Mouse (Mus musculus): Measurements from ENCODE around the gene Hnrnpu. TPM values are rescaled to one million over a fixed set of nuclear protein-coding genes. Genes with fewer than 3 reads are reported as not detected.
A peak's percentile ranks its signal among the peaks of the same experiment; 100 is the strongest.
"Not testable (repeated sequence)": the region's sequence is repeated elsewhere in the genome, so short reads cannot be mapped to it uniquely, and the experiment has no call there.

Hnrnpu gene
- polyA plus RNA-seq, 1 experiment from 2014 or later: 437 TPM

DNA sequence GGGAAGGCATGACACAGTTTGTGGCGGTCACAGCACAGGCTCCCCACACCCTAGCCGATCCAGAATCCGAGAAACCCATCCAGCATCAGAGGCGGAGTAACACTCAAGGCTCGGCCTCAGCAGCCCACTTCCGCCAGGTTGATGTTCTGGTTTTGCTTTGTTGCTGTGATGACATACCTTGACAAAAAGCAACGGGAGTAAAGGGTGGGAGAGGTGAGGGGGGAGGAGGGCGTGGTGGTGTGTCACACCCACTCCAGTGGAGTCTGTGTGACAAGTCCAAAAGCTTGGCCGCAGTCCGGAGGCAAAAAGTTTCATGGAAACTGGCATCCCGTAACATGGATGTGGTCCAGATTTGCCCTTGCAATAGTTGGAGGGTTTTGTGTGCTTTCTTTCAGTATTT is 22.7 kb upstream of the Hnrnpu start:
- Histone ChIP-seq H3K9me3 (no peaks in the 10 kb centered on the region), H3K36me3 (replicated peaks) (no peaks in the 10 kb centered on the region), H3K27me3 (ENCODE audit: poor library complexity, severe bottlenecking) (no peaks in the 10 kb centered on the region), H3K4me1 (no peaks in the 10 kb centered on the region), H3K4me3 (no peak overlapping the region), H3K27ac (no peak overlapping the region)
- WGBS: 85% methylated on average over 11 of the region's 11 CpGs
- no peak for DNase-seq (ENCODE audit: extremely low spot score, low spot score)

DNA sequence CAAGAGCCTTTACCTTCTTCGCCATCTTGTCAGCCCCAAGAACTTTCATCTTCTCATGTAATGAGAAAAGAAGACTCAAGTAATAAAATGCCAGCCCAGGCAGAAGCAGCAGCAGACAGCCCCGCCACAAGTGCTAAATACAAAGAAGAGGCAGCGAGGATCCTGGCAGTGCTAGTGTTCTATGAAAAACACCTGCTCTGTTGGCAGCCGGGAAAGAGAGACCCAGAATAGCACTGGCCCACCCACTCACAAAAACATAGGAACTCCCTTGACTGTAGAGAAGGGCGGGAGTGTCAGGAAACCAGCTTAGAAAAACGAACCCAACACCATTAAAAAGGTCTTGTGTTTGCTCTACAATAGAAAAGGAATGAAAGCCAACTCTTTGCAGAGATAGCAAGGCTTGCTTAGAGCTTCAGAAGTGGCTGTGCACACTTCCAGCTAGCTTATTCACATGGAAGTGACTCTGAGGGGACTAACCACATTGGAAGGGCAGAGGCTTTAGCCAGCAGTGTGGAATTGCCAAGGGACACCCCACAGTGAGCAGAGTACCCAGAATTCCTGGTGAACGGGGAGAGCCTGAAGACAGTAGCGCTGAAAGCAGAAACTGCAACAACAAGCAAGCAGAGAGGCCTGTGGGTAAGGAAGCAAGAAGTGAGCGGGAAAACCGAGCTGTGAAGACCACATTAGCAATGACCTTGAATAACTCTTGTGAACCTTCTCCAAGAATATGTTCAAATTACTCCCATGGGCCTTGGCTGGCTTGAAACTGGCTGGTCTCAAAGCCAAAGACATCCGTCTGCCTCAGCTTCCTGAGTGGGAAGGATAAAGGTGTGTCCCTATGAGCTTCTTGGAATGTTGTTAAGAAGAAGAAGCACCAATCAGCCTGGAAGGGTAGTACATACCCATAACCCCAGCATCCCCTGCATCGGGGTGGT is 20.4 kb upstream of the Hnrnpu start:
- no peak for DNase-seq (ENCODE audit: extremely low spot score, low spot score)
- no peaks in the 10 kb centered on the region for H3K9me3 ChIP-seq
- no peaks in the 10 kb centered on the region for H3K4me1 ChIP-seq
- H3K27me3 ChIP-seq (ENCODE audit: poor library complexity, severe bottlenecking): no peaks in the 10 kb centered on the region
- no peak overlapping the region for H3K27ac ChIP-seq
- H3K36me3 ChIP-seq (replicated peaks): no peaks in the 10 kb centered on the region
- no peak overlapping the region for H3K4me3 ChIP-seq
- 76% methylated on average over 12 of the region's 12 CpGs for WGBS

DNA sequence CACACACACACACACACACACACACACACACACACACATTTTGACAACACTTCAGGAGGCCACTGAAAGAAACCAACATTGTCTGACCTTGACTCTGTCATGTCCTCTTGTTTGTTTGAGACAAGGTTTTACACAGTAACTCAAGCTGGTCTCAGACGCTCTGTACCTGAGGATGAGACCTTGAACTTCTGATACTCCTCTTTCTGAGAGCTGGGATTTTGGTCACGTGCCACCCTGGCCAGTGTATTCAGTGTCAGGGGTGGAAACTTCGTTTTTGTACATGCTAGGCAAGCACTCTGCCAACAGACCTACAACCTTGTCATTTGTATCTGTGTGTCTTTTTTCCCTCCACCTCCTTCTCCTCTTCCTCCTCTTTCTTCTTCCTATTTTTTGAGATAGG is 17.0 kb upstream of the Hnrnpu start:
- DNase-seq (ENCODE audit: extremely low spot score, low spot score): no peak
- Histone ChIP-seq H3K27me3 (ENCODE audit: poor library complexity, severe bottlenecking) (no peaks in the 10 kb centered on the region), H3K4me1 (no peaks in the 10 kb centered on the region), H3K27ac (no peak overlapping the region), H3K9me3 (no peaks in the 10 kb centered on the region), H3K36me3 (replicated peaks) (no peaks in the 10 kb centered on the region), H3K4me3 (no peak overlapping the region)
- 71% methylated on average over 3 of the region's 3 CpGs for WGBS

DNA sequence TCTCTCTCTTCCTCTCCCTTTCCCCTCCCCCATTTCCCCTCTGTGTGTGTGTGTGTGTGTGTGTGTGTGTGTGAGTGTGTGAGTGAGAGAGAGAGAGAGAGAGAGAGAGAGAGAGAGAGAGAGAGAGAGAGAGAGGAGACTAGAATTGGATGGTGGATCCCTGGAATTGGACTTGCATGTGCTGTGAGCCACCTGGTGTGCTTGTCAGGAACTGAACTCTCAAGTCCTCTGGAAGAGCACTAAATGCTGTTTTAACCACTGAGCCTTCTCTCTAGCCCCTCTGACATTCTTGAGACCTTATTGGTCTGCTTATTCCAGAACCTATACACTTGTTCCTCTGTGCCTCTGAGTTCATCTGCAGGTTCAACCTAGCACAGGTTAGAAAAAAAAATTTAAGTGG is 14.0 kb upstream of the Hnrnpu start:
- no peaks in the 10 kb centered on the region for H3K9me3 ChIP-seq
- H3K27ac ChIP-seq: no peak overlapping the region
- no peaks in the 10 kb centered on the region for H3K36me3 ChIP-seq (replicated peaks)
- H3K4me1 ChIP-seq: no peaks in the 10 kb centered on the region
- no peaks in the 10 kb centered on the region for H3K27me3 ChIP-seq (ENCODE audit: poor library complexity, severe bottlenecking)
- no peak for DNase-seq (ENCODE audit: extremely low spot score, low spot score)
- no peak overlapping the region for H3K4me3 ChIP-seq

DNA sequence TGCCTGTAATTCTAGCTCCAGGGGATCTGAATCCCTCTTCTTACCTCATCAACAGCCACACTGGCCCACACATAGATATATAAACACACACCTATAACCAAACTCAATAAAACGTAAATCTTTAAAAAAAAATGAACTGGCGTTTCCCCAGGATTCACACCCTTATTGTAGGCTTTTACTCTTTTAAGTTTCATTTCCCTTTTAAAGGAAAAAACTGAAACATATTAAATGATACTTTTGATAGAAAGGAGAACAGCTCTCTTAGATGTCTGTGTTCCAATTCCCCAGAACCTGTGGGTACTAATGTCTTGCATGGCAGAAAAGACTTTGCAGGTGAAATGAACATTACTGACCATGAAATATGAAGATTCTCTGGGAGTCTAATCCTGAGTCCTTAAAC is 13.2 kb upstream of the Hnrnpu start:
- no peak overlapping the region for H3K4me3 ChIP-seq
- H3K27me3 ChIP-seq (ENCODE audit: poor library complexity, severe bottlenecking): no peaks in the 10 kb centered on the region
- no peaks in the 10 kb centered on the region for H3K36me3 ChIP-seq (replicated peaks)
- H3K9me3 ChIP-seq: no peaks in the 10 kb centered on the region
- H3K27ac ChIP-seq: no peak overlapping the region
- WGBS: 94% methylated on average over 2 of the region's 2 CpGs
- no peaks in the 10 kb centered on the region for H3K4me1 ChIP-seq
- no peak for DNase-seq (ENCODE audit: extremely low spot score, low spot score)

DNA sequence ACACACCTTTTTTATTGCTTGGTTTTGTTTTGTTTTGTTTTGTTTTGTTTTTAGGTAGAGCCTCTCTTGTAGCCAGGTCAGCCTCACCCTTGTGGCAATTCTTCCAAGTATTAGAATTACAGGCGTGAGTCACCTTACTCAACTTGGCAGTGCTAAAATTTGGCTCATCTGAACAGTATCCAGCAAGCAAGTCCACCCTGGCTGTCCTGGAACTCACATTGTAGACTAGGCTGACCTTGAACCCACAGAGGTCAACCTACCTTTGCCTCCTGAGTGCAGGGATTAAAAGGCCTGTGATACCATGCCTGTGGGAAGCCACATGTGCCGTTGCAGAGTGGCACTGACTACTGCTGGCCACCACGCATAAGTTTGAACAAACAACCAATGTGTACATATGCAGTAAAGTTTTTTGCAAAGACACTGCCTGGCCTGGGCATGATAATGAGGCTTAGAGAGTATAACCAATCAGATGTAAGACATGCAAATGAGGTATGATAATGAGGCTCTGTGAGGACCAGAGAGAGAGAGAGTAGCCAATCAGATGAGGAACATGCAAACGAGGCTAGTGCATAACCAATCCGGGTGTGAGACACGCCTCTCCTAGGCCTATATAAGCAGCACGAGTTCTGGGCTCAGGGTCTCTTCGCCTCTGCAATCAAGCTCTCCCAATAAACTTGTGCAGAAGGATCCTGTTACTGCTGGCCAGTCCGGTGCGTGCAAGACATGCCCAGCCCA is 6.6 kb upstream of the Hnrnpu start:
- H3K4me1 ChIP-seq; H3K27ac ChIP-seq; DNase-seq (ENCODE audit: extremely low spot score, low spot score); H3K4me3 ChIP-seq; H3K27me3 ChIP-seq (ENCODE audit: poor library complexity, severe bottlenecking); H3K36me3 ChIP-seq (replicated peaks); H3K9me3 ChIP-seq: not testable (repeated sequence)
- 93% methylated on average over 10 of the region's 10 CpGs for WGBS

DNA sequence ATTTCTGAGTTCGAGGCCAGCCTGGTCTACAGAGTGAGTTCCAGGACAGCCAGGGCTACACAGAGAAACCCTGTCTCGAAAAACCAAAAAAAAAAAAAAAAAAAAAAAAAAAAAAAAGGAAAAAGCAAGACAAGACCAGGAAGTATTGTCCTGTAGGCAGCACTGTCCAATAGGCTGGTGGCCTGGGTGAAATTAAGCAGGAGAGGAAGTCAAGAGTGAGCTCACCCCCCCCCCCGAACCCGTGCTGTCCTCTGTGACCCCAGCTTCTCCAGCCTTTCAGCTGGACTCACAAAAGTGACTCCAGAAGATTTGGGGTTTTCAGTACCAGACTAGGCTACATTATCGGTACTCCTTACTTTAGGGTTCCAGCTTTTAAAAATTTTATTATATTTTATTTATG is 5.0 kb upstream of the Hnrnpu start:
- no peak for DNase-seq (ENCODE audit: extremely low spot score, low spot score)
- Histone ChIP-seq H3K27me3 (ENCODE audit: poor library complexity, severe bottlenecking) (no peaks in the 10 kb centered on the region), H3K9me3 (no peaks in the 10 kb centered on the region; the same call in 1 of the 2 replicates), H3K4me3 (no peak overlapping the region), H3K27ac (no peak overlapping the region), H3K36me3 (replicated peaks) (no peaks in the 10 kb centered on the region), H3K4me1 (peaks cover 11% of the 10 kb centered on the region)
- 73% methylated on average over 5 of the region's 5 CpGs for WGBS

DNA sequence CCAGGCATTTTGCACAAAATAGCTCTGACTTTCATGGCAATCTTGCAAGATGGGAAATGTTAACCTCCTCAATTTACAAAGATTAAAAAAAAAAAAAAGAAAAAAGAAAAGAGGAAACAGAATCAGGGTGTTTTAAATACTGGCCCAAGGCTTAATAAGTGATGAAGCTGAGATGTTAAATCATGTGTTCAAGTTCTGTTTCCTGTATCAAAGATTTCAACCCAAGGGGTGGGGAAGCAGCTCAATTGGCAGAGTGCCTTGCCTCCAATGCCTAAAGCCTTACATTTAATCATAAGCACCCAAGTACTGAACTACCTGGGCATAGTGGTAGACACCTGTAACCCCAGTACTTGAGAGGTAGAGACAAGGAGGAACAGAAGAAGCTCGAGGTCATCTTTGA is 4.5 kb upstream of the Hnrnpu start:
- no peak for DNase-seq (ENCODE audit: extremely low spot score, low spot score)
- 65% methylated on average over 1 of the region's 1 CpGs for WGBS
- Histone ChIP-seq H3K9me3 (no peaks in the 10 kb centered on the region; the same call in 1 of the 2 replicates), H3K27ac (no peak overlapping the region), H3K27me3 (ENCODE audit: poor library complexity, severe bottlenecking) (no peaks in the 10 kb centered on the region), H3K4me1 (peaks cover 11% of the 10 kb centered on the region), H3K4me3 (no peak overlapping the region), H3K36me3 (replicated peaks) (no peaks in the 10 kb centered on the region)

DNA sequence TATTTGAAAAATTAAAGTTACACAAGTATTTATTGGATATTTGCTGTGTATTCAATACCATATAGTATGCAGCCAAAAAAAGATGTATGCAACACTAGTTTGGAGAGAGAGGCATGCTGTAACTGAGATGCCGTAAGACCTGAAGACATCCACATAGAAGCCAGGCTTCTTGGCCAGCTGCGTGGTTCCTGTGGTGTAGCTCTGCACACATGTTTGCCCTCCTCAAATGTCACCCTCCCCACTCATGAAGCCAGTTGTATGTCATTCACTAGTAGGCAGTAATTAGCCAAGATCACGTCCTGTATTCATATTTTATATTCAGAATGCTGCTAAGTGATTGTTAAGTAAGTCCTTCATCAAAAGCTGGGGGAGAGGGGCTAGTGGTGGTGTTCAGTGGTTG is 3.8 kb upstream of the Hnrnpu start:
- 0 out of 2 replicates have a peak, but pooled peaks cover 3% of the 10 kb centered on the region for H3K36me3 ChIP-seq (replicated peaks)
- WGBS: 94% methylated on average over 3 of the region's 3 CpGs
- H3K9me3 ChIP-seq: no peaks in the 10 kb centered on the region; the same call in 1 of the 2 replicates
- DNase-seq (ENCODE audit: extremely low spot score, low spot score): no peak
- H3K4me3 ChIP-seq: no peak overlapping the region
- H3K27ac ChIP-seq: no peak overlapping the region
- H3K4me1 ChIP-seq: peaks cover 11% of the 10 kb centered on the region
- no peaks in the 10 kb centered on the region for H3K27me3 ChIP-seq (ENCODE audit: poor library complexity, severe bottlenecking)

DNA sequence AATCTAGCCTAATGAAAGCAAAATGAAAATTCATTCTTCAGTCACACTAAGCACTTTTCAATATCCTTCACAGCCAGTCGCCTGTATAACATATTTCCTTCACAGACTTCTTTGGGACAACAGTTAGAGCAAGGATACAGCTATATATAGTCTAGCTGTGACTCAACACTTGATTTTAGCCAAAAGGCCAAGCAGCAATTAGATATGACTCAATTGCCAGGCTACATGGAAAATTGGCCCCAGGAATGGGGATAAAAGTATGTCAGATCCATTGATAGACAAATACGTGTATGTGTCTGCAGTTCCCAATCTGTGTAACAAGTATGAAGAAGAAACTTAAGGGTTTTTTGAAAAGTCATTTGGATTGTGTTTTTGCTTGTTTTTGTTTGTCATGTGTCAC is 2.6 kb upstream of the Hnrnpu start:
- Histone ChIP-seq H3K27ac (no peak overlapping the region), H3K27me3 (ENCODE audit: poor library complexity, severe bottlenecking) (no peaks in the 10 kb centered on the region), H3K4me3 (no peak overlapping the region), H3K36me3 (replicated peaks) (peaks cover 12% of the 10 kb centered on the region), H3K9me3 (no peaks in the 10 kb centered on the region; the same call in 1 of the 2 replicates), H3K4me1 (peaks cover 11% of the 10 kb centered on the region)
- WGBS: 93% methylated on average over 2 of the region's 2 CpGs
- DNase-seq (ENCODE audit: extremely low spot score, low spot score): no peak

DNA sequence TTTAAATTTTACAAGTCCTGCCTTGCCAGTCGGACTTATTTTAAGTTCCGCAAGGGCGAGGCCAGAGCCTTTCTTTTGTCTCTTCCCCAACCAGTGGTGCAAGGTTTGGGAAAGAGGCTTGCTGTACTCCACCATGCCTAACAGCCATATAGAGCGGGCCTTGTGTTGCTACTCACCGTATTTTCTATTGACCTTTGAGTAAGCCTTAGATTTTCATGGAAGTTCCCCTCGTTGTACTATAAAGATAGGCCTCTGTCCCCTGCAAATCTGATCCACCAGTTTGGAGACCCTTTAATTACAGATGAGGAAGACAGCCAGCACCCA is 683 bp upstream of the Hnrnpu start:
- no peaks in the 10 kb centered on the region for H3K27me3 ChIP-seq (ENCODE audit: poor library complexity, severe bottlenecking)
- peak overlapping the region; percentile 100 for H3K27ac ChIP-seq
- peak overlapping the region; percentile 100 for H3K4me3 ChIP-seq
- 5% methylated on average over 6 of the region's 6 CpGs for WGBS
- peak; percentile 51 for DNase-seq (ENCODE audit: extremely low spot score, low spot score)
- H3K4me1 ChIP-seq: peaks cover 31% of the 10 kb centered on the region
- peaks cover 31% of the 10 kb centered on the region for H3K36me3 ChIP-seq (replicated peaks)
- H3K9me3 ChIP-seq: no peaks in the 10 kb centered on the region

DNA sequence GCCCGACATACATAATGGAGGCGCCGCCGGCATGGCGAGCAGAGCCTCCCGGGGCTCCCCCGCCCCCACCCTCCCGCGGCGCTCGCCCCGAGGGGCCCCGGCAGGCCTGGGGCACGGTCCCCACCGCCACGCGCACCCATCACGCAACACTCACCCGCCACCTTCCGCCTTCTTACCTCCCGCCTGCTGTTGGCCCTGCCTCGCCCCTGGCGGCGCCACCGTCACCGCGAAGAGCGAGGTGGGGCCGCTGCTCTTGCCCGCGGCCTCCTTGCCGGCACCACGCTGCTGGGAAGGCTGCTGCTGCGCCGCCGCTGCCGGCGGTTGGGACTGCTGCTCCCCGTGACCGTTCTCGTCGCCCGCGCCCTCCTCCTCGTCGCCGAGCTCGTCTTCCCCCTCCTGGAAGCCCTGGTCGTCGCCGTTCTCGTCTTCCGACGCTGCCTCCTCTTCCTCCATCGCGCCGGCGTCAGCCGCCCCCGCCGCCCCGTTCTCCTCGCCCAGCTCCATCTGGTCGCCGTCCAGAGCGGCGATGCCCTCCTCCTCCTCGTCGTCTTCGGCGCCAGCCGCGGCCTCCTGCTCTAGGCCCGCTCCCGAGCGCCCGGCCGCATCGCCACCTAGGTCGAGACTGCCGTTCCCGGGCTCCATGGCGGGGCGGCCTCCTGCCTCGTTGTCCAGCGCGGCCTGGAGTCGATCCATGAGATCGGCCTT is 668 bp downstream of the Hnrnpu start:
- DNase-seq (ENCODE audit: extremely low spot score, low spot score): no peak
- Histone ChIP-seq H3K9me3 (no peaks in the 10 kb centered on the region), H3K4me3 (peak overlapping the region; percentile 100), H3K4me1 (peaks cover 38% of the 10 kb centered on the region), H3K27me3 (ENCODE audit: poor library complexity, severe bottlenecking) (no peaks in the 10 kb centered on the region), H3K27ac (peak overlapping the region; percentile 100), H3K36me3 (replicated peaks) (peaks cover 44% of the 10 kb centered on the region)
- under 1% methylated on average over 89 of the region's 89 CpGs for WGBS
